Mouse (Mus musculus) 3134 (cell line): ENCODE measurements around the gene Ano9.

Source experiments
- DNase-seq: peaks from one replicate; pipeline ENCODE4 v3.0.0-alpha.2; 2011; ENCODE audit warnings: low spot score; ENCODE audit not compliant: insufficient read length; ENCODE audit errors: extremely low read depth

Gene Ano9

GRCm38 (mm10) chr7:141064175-141064574 lies 53.4 kb downstream of the Ano9 start:
- no peak for DNase-seq

- DNase-seq = no peak
Measured at GRCm38 (mm10) chr7:141063353-141063752, 54.3 kb downstream of the Ano9 start.

- DNase-seq = no peak
Measured at GRCm38 (mm10) chr7:141062525-141062924, 55.1 kb downstream of the Ano9 start.

- DNase-seq = no peak
Measured at GRCm38 (mm10) chr7:141061269-141061692, 56.3 kb downstream of the Ano9 start.

- DNase-seq = peak; percentile 68
Measured at GRCm38 (mm10) chr7:141060426-141061242, 57.0 kb downstream of the Ano9 start, which contains the start of gene B4galnt4. Gene B4galnt4, plus strand, starts transcription at chr7:141061104.

GRCm38 (mm10) chr7:141059929-141060328 lies 57.7 kb downstream of the Ano9 start:
- no peak for DNase-seq

GRCm38 (mm10) chr7:141058601-141059341 lies 58.8 kb downstream of the Ano9 start:
- peak; percentile 22 for DNase-seq

- DNase-seq = no peak
Measured at GRCm38 (mm10) chr7:141057541-141057940, 60.1 kb downstream of the Ano9 start.

GRCm38 (mm10) chr7:141056976-141057375 lies 60.6 kb downstream of the Ano9 start:
- DNase-seq = no peak

- DNase-seq = no peak
Measured at GRCm38 (mm10) chr7:141055785-141056184, 61.8 kb downstream of the Ano9 start.

- DNase-seq = no peak
Measured at GRCm38 (mm10) chr7:141052421-141052820, 65.2 kb downstream of the Ano9 start.

GRCm38 (mm10) chr7:141052016-141052415 lies 65.6 kb downstream of the Ano9 start:
- no peak for DNase-seq
